Mouse (Mus musculus) lung, embryonic 16.5 days (tissue): ENCODE results near the gene Dock9. TPM values are rescaled to one million over a fixed set of nuclear protein-coding genes. Genes with fewer than 3 reads are reported as not detected.
"Not testable (repeated sequence)": the region's sequence is repeated elsewhere in the genome, so short reads cannot be mapped to it uniquely, and the experiment has no call there.

Experiments used
- ATAC-seq: fragments of 200-750 bp; cut with Nextera tagmentation; 2 replicates; pipeline ENCODE4 v1.8.0; 2017; ENCODE audit warnings: low read depth, mild to moderate bottlenecking, moderate library complexity
- H3K27ac ChIP-seq: fragments of 300-500 bp; sonication (generic); 2 replicates; pipeline ENCODE4 v1.5.1; 2014; ENCODE audit warnings: mild to moderate bottlenecking, control low read depth, low read length
- H3K27me3 ChIP-seq: fragments of 300-500 bp; sonication (generic); 2 replicates; pipeline ENCODE4 v1.6.1; 2014; ENCODE audit warnings: low read depth, low read length, mixed read lengths; ENCODE audit not compliant: control insufficient read depth, insufficient read depth
- H3K36me3 ChIP-seq: fragments of 300-500 bp; sonication (generic); 2 replicates; pipeline ENCODE4 v1.6.1; 2014; ENCODE audit warnings: low read length; ENCODE audit not compliant: control insufficient read depth, insufficient read depth
- H3K4me1 ChIP-seq: fragments of 300-500 bp; sonication (generic); replicated peaks from 2 replicates; pipeline ENCODE4 v1.6.1; 2014; ENCODE audit warnings: low read length, mixed read lengths; ENCODE audit not compliant: control insufficient read depth, insufficient read depth
- H3K4me2 ChIP-seq: fragments of 300-500 bp; sonication (generic); 2 replicates; pipeline ENCODE4 v1.6.1; 2014; ENCODE audit warnings: low read depth, low read length, control low read depth
- H3K4me3 ChIP-seq: fragments of 300-500 bp; sonication (generic); 2 replicates; pipeline ENCODE4 v1.5.1; 2014; ENCODE audit warnings: mild to moderate bottlenecking, low read length, control low read depth
- H3K9ac ChIP-seq: fragments of 300-500 bp; sonication (generic); 2 replicates; pipeline ENCODE4 v1.6.1; 2014; ENCODE audit warnings: low read length, control low read depth
- H3K9me3 ChIP-seq: fragments of 300-500 bp; sonication (generic); 2 replicates; pipeline ENCODE4 v1.6.1; 2016; ENCODE audit warnings: low read length; ENCODE audit not compliant: control insufficient read depth
- WGBS: fragments of 180-500 bp; shearing (Covaris S2); extraction: QIAGEN DNeasy Blood & Tissue Kit; methylation state at CpG from one replicate; pipeline ENCODE4 v1.1.7; 2014; 5-methylcytosine and 5-hydroxymethylcytosine counted together
- polyA plus RNA-seq: library from polyadenylated mRNA; unstranded; fragments of >200 nt; fragmentation: Nextera tagmentation; extraction: Ambion mirVana; gene quantifications from 2 replicates; pipeline ENCODE4 v1.2.1, GENCODE M21; 2015

The Dock9 gene
- polyA plus RNA-seq, 1 experiment from 2014 or later = 14.3 TPM

DNA sequence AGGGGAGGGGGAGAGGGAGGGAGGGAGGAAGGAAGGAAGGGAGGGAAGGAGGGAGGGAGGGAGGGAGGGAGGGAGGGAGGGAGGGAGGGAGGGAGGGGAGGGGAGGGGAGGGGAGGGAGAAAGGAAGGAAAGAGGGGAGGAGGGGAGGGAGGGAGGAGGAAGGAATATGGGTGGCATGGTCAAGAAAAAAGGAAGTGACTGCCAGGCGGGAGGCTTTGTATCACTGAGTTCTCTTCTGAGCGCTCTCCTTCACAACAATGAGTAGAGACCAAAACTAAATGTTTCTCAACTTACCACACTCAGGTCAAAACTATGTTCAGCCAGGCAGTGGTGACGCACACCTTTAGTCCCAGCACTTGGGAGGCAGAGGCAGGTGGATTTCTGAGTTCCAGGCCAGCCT lies 82.8 kb downstream of the Dock9 start:
- not testable (repeated sequence) for H3K9me3 ChIP-seq, H3K27ac ChIP-seq, H3K36me3 ChIP-seq, ATAC-seq, H3K4me2 ChIP-seq, H3K4me3 ChIP-seq, H3K9ac ChIP-seq, H3K27me3 ChIP-seq
- 89% methylated on average over 3 of the region's 3 CpGs for WGBS
- peaks cover 32% of the 10 kb centered on the region for H3K4me1 ChIP-seq

DNA sequence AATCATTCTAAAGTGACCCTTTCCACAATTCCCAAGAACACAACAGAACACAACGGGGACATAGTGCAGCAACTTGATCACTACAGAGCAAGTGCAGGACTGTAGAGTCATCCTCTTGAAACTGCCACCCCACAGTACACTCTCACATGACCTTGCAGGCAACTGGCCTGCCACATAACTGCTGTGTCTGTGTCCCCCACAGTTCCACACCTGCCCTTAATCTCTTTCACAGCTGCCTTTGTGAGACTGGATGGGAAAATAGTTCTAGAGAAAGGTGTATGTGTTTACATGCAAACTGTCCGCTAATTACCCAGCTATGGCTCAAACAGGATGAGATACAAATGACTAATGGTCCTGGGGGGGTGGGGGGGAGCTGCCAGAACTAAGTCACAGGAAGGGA lies 83.4 kb downstream of the Dock9 start:
- no peak overlapping the region for H3K4me2 ChIP-seq
- H3K9ac ChIP-seq = no peak overlapping the region
- peaks cover 28% of the 10 kb centered on the region for H3K4me1 ChIP-seq
- H3K27ac ChIP-seq = peak overlapping the region; percentile 56; the same call in 1 of the 2 replicates
- no peaks in the 10 kb centered on the region for H3K27me3 ChIP-seq
- WGBS = 68% methylated on average over 2 of the region's 2 CpGs
- H3K36me3 ChIP-seq = no peaks in the 10 kb centered on the region
- no peak for ATAC-seq
- H3K4me3 ChIP-seq = no peak overlapping the region
- no peaks in the 10 kb centered on the region for H3K9me3 ChIP-seq

DNA sequence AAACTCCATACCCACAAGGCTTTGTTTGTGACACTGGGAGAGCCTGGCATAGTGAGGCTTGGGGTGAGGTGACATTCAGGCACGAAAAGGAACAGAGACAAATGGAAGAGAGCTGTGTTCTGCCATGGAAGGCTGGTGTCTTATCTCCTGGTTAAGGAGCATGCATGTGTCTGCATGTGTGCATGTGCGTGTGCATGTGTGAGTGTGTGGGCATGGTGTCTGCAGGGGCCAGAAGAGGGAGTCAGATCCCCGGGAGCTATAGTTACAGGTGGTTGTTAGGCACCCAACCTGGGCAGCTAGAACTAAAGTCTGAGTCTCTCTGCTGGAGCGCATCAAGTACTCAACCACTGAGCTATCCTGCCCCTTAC lies 83.8 kb downstream of the Dock9 start:
- peak overlapping the region; percentile 56 for H3K27ac ChIP-seq
- H3K4me2 ChIP-seq = no peak overlapping the region
- no peaks in the 10 kb centered on the region for H3K36me3 ChIP-seq
- H3K9me3 ChIP-seq = no peaks in the 10 kb centered on the region
- H3K4me3 ChIP-seq = no peak overlapping the region
- H3K27me3 ChIP-seq = no peaks in the 10 kb centered on the region
- H3K9ac ChIP-seq = no peak overlapping the region
- H3K4me1 ChIP-seq = peaks cover 27% of the 10 kb centered on the region
- peak; percentile 13; the same call in 1 of the 2 replicates for ATAC-seq
- 52% methylated on average over 4 of the region's 4 CpGs for WGBS

DNA sequence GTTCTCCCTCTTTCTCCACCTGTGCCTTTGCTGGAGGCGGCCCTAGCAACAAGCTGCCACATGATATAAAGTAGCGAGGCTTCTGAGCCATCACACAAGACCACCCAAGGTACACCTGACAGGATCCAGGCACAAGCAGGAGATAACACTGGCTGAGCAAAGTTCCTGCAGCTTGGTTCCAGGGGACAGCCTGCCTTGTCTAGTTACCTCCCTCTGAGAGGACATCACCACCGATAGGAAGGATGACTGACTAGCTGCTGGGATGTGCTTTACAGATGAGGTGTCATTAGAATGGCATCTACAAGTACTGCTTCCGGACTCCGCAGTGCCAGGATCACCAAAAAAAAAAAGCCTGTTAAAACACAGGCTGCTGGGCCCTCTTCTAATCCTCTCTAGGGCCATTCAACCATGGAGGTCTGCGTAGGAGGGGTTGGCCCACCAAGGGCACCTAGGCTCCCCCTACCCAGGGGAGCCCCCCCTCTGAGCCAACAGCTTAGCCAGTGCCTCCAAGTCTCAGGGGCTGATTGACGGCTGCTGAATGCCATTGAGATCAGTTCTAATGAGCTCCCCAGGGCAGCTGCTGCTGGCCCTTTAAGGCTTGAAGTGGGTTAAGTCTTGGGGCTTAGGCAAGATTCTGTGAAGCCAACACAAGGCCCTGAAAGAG lies 84.3 kb downstream of the Dock9 start:
- H3K9me3 ChIP-seq = no peaks in the 10 kb centered on the region
- H3K4me1 ChIP-seq = peaks cover 27% of the 10 kb centered on the region
- H3K4me3 ChIP-seq = no peak overlapping the region
- H3K4me2 ChIP-seq = no peak overlapping the region; the same call in 1 of the 2 replicates
- no peaks in the 10 kb centered on the region for H3K27me3 ChIP-seq
- peak; percentile 54 for ATAC-seq
- H3K36me3 ChIP-seq = no peaks in the 10 kb centered on the region
- no peak overlapping the region for H3K9ac ChIP-seq
- H3K27ac ChIP-seq = peak overlapping the region; percentile 56
- 24% methylated on average over 7 of the region's 7 CpGs for WGBS

DNA sequence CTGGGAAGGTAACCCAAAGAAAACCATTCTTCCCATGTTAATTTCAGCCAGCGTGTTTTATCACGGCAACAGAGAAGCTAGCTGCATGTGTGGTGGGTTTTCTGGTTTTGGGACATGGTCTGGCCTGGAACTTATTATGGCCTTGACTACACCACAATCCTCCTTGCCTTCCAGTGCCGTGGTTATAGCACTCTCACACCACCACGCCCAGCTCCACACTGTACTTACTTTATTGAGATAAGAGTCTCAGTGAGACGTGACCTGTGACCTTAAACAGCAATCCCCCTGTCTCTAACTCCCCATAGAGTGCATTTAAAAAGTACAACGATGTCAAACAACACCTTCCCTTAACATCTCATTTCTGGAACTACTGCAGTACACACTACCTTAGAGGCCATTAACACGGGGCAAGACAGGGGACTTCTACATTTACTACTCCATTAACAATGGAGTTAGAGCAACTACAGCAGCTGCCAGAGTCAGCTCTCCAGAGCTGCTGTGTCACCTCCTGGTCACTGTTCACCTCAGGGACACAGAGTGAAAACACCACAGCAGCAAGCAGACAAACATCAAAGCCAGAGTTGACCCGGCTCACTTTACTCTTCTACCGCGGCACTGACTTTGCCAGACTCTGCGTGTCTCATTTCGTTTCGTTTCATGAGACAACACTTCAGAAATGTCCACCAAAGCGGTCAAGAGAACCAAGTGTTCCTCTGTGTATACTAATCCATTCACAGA lies 86.4 kb downstream of the Dock9 start:
- Histone ChIP-seq H3K36me3 (no peaks in the 10 kb centered on the region), H3K9ac (no peak overlapping the region), H3K27ac (no peak overlapping the region), H3K4me3 (no peak overlapping the region), H3K4me1 (peaks cover 27% of the 10 kb centered on the region), H3K9me3 (no peaks in the 10 kb centered on the region), H3K4me2 (no peak overlapping the region), H3K27me3 (no peaks in the 10 kb centered on the region)
- WGBS = 27% methylated on average over 14 of the region's 14 CpGs
- no peak for ATAC-seq

DNA sequence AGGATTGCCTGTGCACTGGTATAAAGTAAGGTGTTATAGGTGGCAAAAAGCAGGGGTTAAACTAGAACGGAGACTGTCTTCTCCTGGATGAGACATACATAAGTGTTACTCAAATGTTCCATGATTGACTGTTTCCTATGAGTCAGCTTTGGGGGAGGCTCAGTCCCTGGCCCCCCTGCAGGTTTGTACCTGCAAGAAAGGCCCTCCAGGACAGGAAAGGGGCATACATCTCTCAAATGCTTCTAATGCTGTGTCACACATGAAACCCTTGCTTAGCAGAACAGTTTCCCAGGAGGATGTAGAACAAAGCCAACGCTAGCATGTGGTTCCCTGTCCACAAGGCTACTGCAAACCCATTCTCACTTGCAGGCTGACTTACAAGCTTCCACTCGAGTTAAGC lies 87.5 kb downstream of the Dock9 start:
- Histone ChIP-seq H3K9ac (no peak overlapping the region), H3K4me1 (peaks cover 27% of the 10 kb centered on the region), H3K4me2 (no peak overlapping the region), H3K9me3 (no peaks in the 10 kb centered on the region), H3K27ac (no peak overlapping the region), H3K36me3 (no peaks in the 10 kb centered on the region), H3K4me3 (no peak overlapping the region), H3K27me3 (no peaks in the 10 kb centered on the region)
- ATAC-seq = no peak
- WGBS = 60% methylated on average over 3 of the region's 3 CpGs

DNA sequence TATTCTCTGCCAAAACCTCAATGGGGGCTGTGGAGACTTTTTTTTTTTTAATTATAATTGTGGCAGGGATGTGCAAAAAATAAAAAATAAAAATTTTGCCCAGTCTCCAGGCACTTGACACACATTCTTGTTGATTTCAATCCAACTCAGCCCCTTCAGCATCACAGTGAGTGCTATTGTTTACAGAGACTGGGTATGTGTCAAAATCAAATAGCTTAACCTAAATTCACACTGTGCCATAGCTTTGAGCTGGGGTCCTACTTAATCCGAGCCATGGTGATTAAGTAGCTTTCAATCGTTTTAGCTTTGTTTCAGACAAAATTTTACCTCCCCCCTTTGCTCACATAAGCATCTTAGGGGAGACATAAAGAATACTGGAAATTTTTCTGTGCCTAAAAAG lies 89.4 kb downstream of the Dock9 start:
- WGBS = 35% methylated on average over 2 of the region's 2 CpGs
- Histone ChIP-seq H3K36me3 (no peaks in the 10 kb centered on the region), H3K9me3 (no peaks in the 10 kb centered on the region), H3K9ac (no peak overlapping the region), H3K4me3 (no peak overlapping the region), H3K4me2 (no peak overlapping the region), H3K27me3 (no peaks in the 10 kb centered on the region), H3K4me1 (peaks cover 16% of the 10 kb centered on the region), H3K27ac (no peak overlapping the region)
- no peak for ATAC-seq

DNA sequence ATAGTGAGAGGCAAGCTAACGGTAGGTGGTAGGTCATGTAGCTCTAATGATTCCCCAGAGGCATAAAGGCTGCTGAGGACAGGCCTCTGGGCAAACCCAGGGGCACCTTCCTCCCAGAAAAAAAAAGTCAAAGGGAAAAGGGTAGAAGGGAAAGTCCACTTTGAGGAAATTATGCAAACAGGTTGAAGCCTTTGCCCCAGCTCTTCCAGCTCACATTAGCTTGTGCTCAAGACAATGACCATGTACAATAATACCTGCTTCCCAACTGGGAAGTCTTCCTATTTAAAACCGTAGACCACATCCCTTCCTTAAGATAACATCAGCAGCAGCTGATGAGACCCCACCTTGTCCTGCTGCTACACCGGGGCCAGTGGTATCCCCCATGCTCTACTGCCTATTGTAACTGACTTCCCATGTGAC lies 91.1 kb downstream of the Dock9 start:
- H3K4me1 ChIP-seq = peaks cover 11% of the 10 kb centered on the region
- no peaks in the 10 kb centered on the region for H3K9me3 ChIP-seq
- H3K36me3 ChIP-seq = no peaks in the 10 kb centered on the region
- no peak for ATAC-seq
- H3K9ac ChIP-seq = no peak overlapping the region
- no peak overlapping the region for H3K27ac ChIP-seq
- WGBS = 51% methylated on average over 3 of the region's 3 CpGs
- no peak overlapping the region for H3K4me2 ChIP-seq
- H3K4me3 ChIP-seq = no peak overlapping the region
- no peaks in the 10 kb centered on the region for H3K27me3 ChIP-seq

DNA sequence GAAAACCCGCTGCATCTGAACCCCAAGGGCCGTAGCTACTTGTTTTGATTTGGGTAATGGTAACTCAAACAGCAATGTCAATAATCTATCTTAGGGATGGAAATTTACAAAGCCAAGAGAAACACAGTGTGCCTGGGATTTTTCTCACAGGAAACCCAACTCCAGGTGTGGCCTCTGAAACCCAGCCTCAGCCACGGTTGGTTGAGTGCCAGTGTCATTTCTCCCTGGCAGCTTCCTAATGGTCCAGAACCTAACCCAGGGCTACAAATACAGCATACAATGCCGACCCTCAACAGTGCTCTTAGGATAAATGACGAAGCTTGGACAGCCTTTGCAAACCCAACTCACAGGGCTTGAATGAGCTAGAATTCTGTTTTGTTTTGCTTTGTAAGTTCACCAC lies 92.0 kb downstream of the Dock9 start:
- Histone ChIP-seq H3K4me1 (peaks cover 5% of the 10 kb centered on the region), H3K27ac (no peak overlapping the region), H3K4me3 (no peak overlapping the region), H3K9ac (no peak overlapping the region), H3K27me3 (no peaks in the 10 kb centered on the region), H3K36me3 (no peaks in the 10 kb centered on the region), H3K4me2 (no peak overlapping the region), H3K9me3 (no peaks in the 10 kb centered on the region)
- 61% methylated on average over 5 of the region's 5 CpGs for WGBS
- ATAC-seq = no peak
